Comparison of ENCODE assay signal across 33 mouse cellular contexts in the genomic region with DNA sequence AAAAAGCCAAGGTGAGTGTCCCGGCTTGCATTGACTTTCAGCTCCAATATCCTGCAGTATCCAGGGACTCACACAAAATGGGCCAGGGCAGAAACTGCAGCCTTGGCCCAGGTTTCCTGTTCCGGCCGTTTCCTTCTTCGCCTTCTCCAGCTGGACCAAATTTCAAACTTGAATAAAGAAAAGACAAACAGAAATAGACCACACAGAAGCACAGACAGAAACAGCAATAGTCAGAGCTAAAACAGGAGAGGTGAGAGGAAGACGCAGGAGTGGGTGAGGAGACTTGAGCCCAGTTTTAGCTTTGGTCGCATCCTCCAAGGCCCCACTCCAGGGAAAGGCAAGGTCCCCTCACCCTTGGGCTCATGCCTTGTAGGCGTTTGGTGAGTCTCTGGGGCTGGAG. TPM values are rescaled to one million over a fixed set of nuclear protein-coding genes. Genes with fewer than 3 reads are reported as not detected.
A peak's percentile ranks its signal among the peaks of the same experiment; 100 is the strongest.
DNase-seq lines count a peak whose midpoint lies in the region; ATAC-seq and TF ChIP-seq lines count a peak whose summit lies in the region.
"Had no signal": no experiment of that assay in that cellular context is flagged by ENCODE, and none has a peak within 500 bp of the region (broad histone marks: within the 10 kb centered on the region; RNA-seq: fewer than 3 reads in every experiment).

No protein-coding gene starts in this region.

- no peak overlapping the region for H3K9ac ChIP-seq in hindbrain, postnatal 0 days (replicated peaks; ENCODE audit: low read length)
- H3K9ac ChIP-seq in liver, embryonic 12.5 days = no peak overlapping the region
- H3K9ac ChIP-seq: forebrain, embryonic 13.5 days; heart, embryonic 12.5 days; hindbrain, embryonic 15.5 days; intestine, embryonic 15.5 days; limb, embryonic 13.5 days; liver, embryonic 13.5 days; midbrain, embryonic 12.5 days had no signal

- 66% methylated on average over 7 of the region's 7 CpGs for WGBS in cerebellum, adult 2 months
- 85% methylated on average over 7 of the region's 7 CpGs for WGBS in hindbrain, embryonic 10.5 days
- 87% methylated on average over 7 of the region's 7 CpGs for WGBS in hindbrain, postnatal 0 days
- WGBS in liver, embryonic 12.5 days (ENCODE audit: insufficient replicate concordance) = 62% methylated on average over 7 of the region's 7 CpGs
- 89% methylated on average over 7 of the region's 7 CpGs for WGBS in limb, embryonic 10.5 days

- no peaks in the 10 kb centered on the region for H3K36me3 ChIP-seq in hindbrain, embryonic 10.5 days
- H3K36me3 ChIP-seq in hindbrain, postnatal 0 days (ENCODE audit: insufficient read depth, low read length) = no peaks in the 10 kb centered on the region
- no peaks in the 10 kb centered on the region for H3K36me3 ChIP-seq in liver, embryonic 12.5 days
- H3K36me3 ChIP-seq in limb, embryonic 10.5 days = no peaks in the 10 kb centered on the region
- H3K36me3 ChIP-seq: G1E; heart, embryonic 12.5 days; hindbrain, embryonic 15.5 days; intestine, embryonic 15.5 days; limb, embryonic 13.5 days; liver, embryonic 13.5 days; midbrain, embryonic 12.5 days had no signal

- peaks cover 64% of the 10 kb centered on the region for H3K4me1 ChIP-seq in cerebellum, adult 2 months (ENCODE audit: control insufficient read depth, insufficient read depth, low read length)
- peaks cover 92% of the 10 kb centered on the region for H3K4me1 ChIP-seq in hindbrain, embryonic 10.5 days (replicated peaks)
- peaks cover 16% of the 10 kb centered on the region for H3K4me1 ChIP-seq in hindbrain, postnatal 0 days (ENCODE audit: insufficient read depth, low read length)
- peaks cover 21% of the 10 kb centered on the region for H3K4me1 ChIP-seq in liver, embryonic 12.5 days
- H3K4me1 ChIP-seq in limb, embryonic 10.5 days = peaks cover 59% of the 10 kb centered on the region
- H3K4me1 ChIP-seq: megakaryocyte, embryonic 14.5 days had no signal

- no peak for TF ChIP-seq CTCF in cerebellum, adult 2 months (IDR thresholded peaks at IDR 0.05; ENCODE audit: borderline replicate concordance, insufficient read depth, low read depth, low read length)
- no peak for TF ChIP-seq CTCF in hindbrain, postnatal 0 days (IDR thresholded peaks at IDR 0.05; ENCODE audit: low read depth)

- ATAC-seq in hindbrain, postnatal 0 days = no peak
- no peak for ATAC-seq in liver, embryonic 12.5 days
- ATAC-seq: forebrain, embryonic 13.5 days; intestine, embryonic 15.5 days; lung, postnatal 0 days had no signal

- DNase-seq in cerebellum, adult 2 months = no peak
- DNase-seq in cerebellum, adult 11-12 months = no peak
- no peak for DNase-seq in hindbrain, embryonic 10.5 days (ENCODE audit: low spot score)
- DNase-seq in hindbrain, postnatal 0 days (ENCODE audit: low spot score) = no peak
- DNase-seq in liver = no peak
- no peak for DNase-seq in limb, embryonic 10.5 days (ENCODE audit: low spot score)
- no peak for DNase-seq in embryo, embryonic 10.5 days (ENCODE audit: low spot score)
- DNase-seq: adrenal gland, adult 8-10 months; gastrocnemius, postnatal 25 days; heart, adult 11 months; heart, postnatal 14 days; kidney, adult 2 months; kidney, postnatal 10 days; liver, embryonic 13.5 days; lung, adult 18-20 months; lung, postnatal 4 days; right cerebral cortex, adult 18-20 months had no signal

- peak overlapping the region; percentile 91 for H3K27ac ChIP-seq in cerebellum, adult 2 months (ENCODE audit: insufficient read depth, low read length)
- H3K27ac ChIP-seq in hindbrain, embryonic 10.5 days = peak overlapping the region; percentile 80
- no peak overlapping the region for H3K27ac ChIP-seq in hindbrain, postnatal 0 days
- 0 out of 2 replicates have a peak overlapping the region, but pooled peaks have one; percentile 5 for H3K27ac ChIP-seq in liver, embryonic 12.5 days
- peak overlapping the region; percentile 56; the same call in 1 of the 2 replicates for H3K27ac ChIP-seq in limb, embryonic 10.5 days
- H3K27ac ChIP-seq: forebrain, embryonic 13.5 days; intestine, embryonic 15.5 days; limb, embryonic 13.5 days; liver, embryonic 13.5 days had no signal

- no peak overlapping the region for H3K4me3 ChIP-seq in cerebellum, adult 2 months (replicated peaks; ENCODE audit: insufficient read depth, low read depth, low read length)
- no peak overlapping the region; the same call in 1 of the 2 replicates for H3K4me3 ChIP-seq in hindbrain, embryonic 10.5 days
- H3K4me3 ChIP-seq in hindbrain, postnatal 0 days (ENCODE audit: low read length) = no peak overlapping the region
- no peak overlapping the region for H3K4me3 ChIP-seq in liver, embryonic 12.5 days
- H3K4me3 ChIP-seq in limb, embryonic 10.5 days = no peak overlapping the region
- H3K4me3 ChIP-seq: forebrain, embryonic 13.5 days; heart, embryonic 12.5 days; hindbrain, embryonic 15.5 days; intestine, embryonic 15.5 days; limb, embryonic 13.5 days; liver, embryonic 13.5 days; megakaryocyte, embryonic 14.5 days; midbrain, embryonic 12.5 days; myocyte had no signal

- H3K4me2 ChIP-seq in hindbrain, postnatal 0 days (ENCODE audit: low read depth, low read length) = no peak overlapping the region
- H3K4me2 ChIP-seq in liver, embryonic 12.5 days = no peak overlapping the region
- H3K4me2 ChIP-seq: forebrain, embryonic 13.5 days; heart, embryonic 12.5 days; hindbrain, embryonic 15.5 days; intestine, embryonic 15.5 days; limb, embryonic 13.5 days; liver, embryonic 13.5 days; midbrain, embryonic 12.5 days had no signal

- no peaks in the 10 kb centered on the region for H3K9me3 ChIP-seq in hindbrain, embryonic 10.5 days
- H3K9me3 ChIP-seq in hindbrain, postnatal 0 days (ENCODE audit: low read length) = no peaks in the 10 kb centered on the region
- no peaks in the 10 kb centered on the region for H3K9me3 ChIP-seq in liver, embryonic 12.5 days (replicated peaks)
- no peaks in the 10 kb centered on the region for H3K9me3 ChIP-seq in limb, embryonic 10.5 days (replicated peaks)
- H3K9me3 ChIP-seq: forebrain, embryonic 13.5 days; G1E; heart, embryonic 12.5 days; hindbrain, embryonic 15.5 days; intestine, embryonic 15.5 days; limb, embryonic 13.5 days; liver, embryonic 13.5 days; megakaryocyte, embryonic 14.5 days; midbrain, embryonic 12.5 days had no signal

- TF ChIP-seq POLR2A in cerebellum, adult 2 months (IDR thresholded peaks at IDR 0.05; ENCODE audit: borderline replicate concordance, insufficient read depth, low read length) = no peak

- no peaks in the 10 kb centered on the region for H3K27me3 ChIP-seq in cerebellum, adult 2 months (ENCODE audit: control insufficient read depth, insufficient read depth, low read length)
- H3K27me3 ChIP-seq in hindbrain, embryonic 10.5 days (ENCODE audit: insufficient read depth, poor library complexity, severe bottlenecking) = peaks cover 77% of the 10 kb centered on the region
- H3K27me3 ChIP-seq in hindbrain, postnatal 0 days (ENCODE audit: insufficient read depth, low read length) = no peaks in the 10 kb centered on the region
- H3K27me3 ChIP-seq in liver, embryonic 12.5 days (replicated peaks) = peaks cover 99% of the 10 kb centered on the region
- peaks cover 77% of the 10 kb centered on the region for H3K27me3 ChIP-seq in limb, embryonic 10.5 days (ENCODE audit: low read depth, poor library complexity, severe bottlenecking)
- H3K27me3 ChIP-seq: hindbrain, embryonic 15.5 days had no signal

RNA-seq across cellular contexts. Expression of gene Aqp6, which starts 2.0 kb away (rescaled TPM):
- polyA plus RNA-seq in cerebellum, adult 2 months (2012; rRNA removed) = 29.0 and 38.4 TPM in 2 replicates
- polyA plus RNA-seq in hindbrain, embryonic 10.5 days (2016; fragmentation: Nextera tagmentation; extraction: Ambion mirVana) = 0.35 and 0.90 TPM in 2 replicates
- 0.14 and 0.26 TPM in 2 replicates for total RNA-seq in hindbrain, postnatal 0 days (2014; rRNA removed)
- 0.33 and 0.50 TPM in 2 replicates for polyA plus RNA-seq in hindbrain, postnatal 0 days (2015; fragmentation: Nextera tagmentation; extraction: Ambion mirVana)
- not detected in 2 replicates for polyA plus RNA-seq in liver, embryonic 12.5 days (2016; fragmentation: Nextera tagmentation; extraction: Ambion mirVana)
- polyA plus RNA-seq in limb, embryonic 10.5 days (2016; fragmentation: Nextera tagmentation; extraction: Ambion mirVana) = not detected in 2 replicates
- total RNA-seq: adrenal gland, adult 8-10 months; common myeloid progenitor, adult 5-6 weeks; G1E; gastrocnemius, adult 18-20 months; gastrocnemius, postnatal 25 days; heart, postnatal 14 days had no signal
- polyA plus RNA-seq: forebrain, embryonic 13.5 days; G1E; heart, embryonic 12.5 days; intestine, embryonic 15.5 days; large intestine, adult 2 months; limb, embryonic 13.5 days; liver, embryonic 13.5 days; lung, postnatal 0 days; myocyte; spleen, adult 2 months had no signal

RNA-seq across cellular contexts. Expression of gene Aqp5, which starts 12.6 kb away (rescaled TPM):
- 0.36 and 0.56 TPM in 2 replicates for polyA plus RNA-seq in cerebellum, adult 2 months (2012; rRNA removed)
- 0.46 and 1.6 TPM in 2 replicates for polyA plus RNA-seq in hindbrain, embryonic 10.5 days (2016; fragmentation: Nextera tagmentation; extraction: Ambion mirVana)
- 3.8 and 5.5 TPM in 2 replicates for total RNA-seq in hindbrain, postnatal 0 days (2014; rRNA removed)
- polyA plus RNA-seq in hindbrain, postnatal 0 days (2015; fragmentation: Nextera tagmentation; extraction: Ambion mirVana) = 1.1 TPM in 2 replicates
- 0.41 and 1.2 TPM in 2 replicates for polyA plus RNA-seq in liver, embryonic 12.5 days (2016; fragmentation: Nextera tagmentation; extraction: Ambion mirVana)
- polyA plus RNA-seq in limb, embryonic 10.5 days (2016; fragmentation: Nextera tagmentation; extraction: Ambion mirVana) = not detected in 2 replicates
- total RNA-seq: common myeloid progenitor, adult 5-6 weeks; gastrocnemius, postnatal 25 days had no signal
- polyA plus RNA-seq: G1E had no signal

RNA-seq across cellular contexts. Expression of gene Aqp2, which starts 24.4 kb away (rescaled TPM):
- polyA plus RNA-seq in cerebellum, adult 2 months (2012; rRNA removed) = 0.23 and 0.43 TPM in 2 replicates
- not detected in 2 replicates for polyA plus RNA-seq in hindbrain, embryonic 10.5 days (2016; fragmentation: Nextera tagmentation; extraction: Ambion mirVana)
- not detected in 2 replicates for total RNA-seq in hindbrain, postnatal 0 days (2014; rRNA removed)
- polyA plus RNA-seq in hindbrain, postnatal 0 days (2015; fragmentation: Nextera tagmentation; extraction: Ambion mirVana) = 0.10 TPM in 1 of 2 replicates, not detected in the other
- polyA plus RNA-seq in liver, embryonic 12.5 days (2016; fragmentation: Nextera tagmentation; extraction: Ambion mirVana) = not detected in 2 replicates
- not detected in 2 replicates for polyA plus RNA-seq in limb, embryonic 10.5 days (2016; fragmentation: Nextera tagmentation; extraction: Ambion mirVana)
- total RNA-seq: common myeloid progenitor, adult 5-6 weeks; gastrocnemius, adult 18-20 months; gastrocnemius, postnatal 25 days; heart, postnatal 14 days; midbrain, postnatal 0 days had no signal
- polyA plus RNA-seq: forebrain, embryonic 13.5 days; G1E; heart, embryonic 12.5 days; hindbrain, embryonic 15.5 days; intestine, embryonic 15.5 days; large intestine, adult 2 months; limb, embryonic 13.5 days; liver, embryonic 13.5 days; lung, postnatal 0 days; midbrain, embryonic 12.5 days; midbrain, postnatal 0 days had no signal

RNA-seq across cellular contexts. Expression of gene Racgap1, which starts 48.2 kb away (rescaled TPM):
- polyA plus RNA-seq in cerebellum, adult 2 months (2012; rRNA removed) = 15.5 and 15.6 TPM in 2 replicates
- polyA plus RNA-seq in hindbrain, embryonic 10.5 days (2016; fragmentation: Nextera tagmentation; extraction: Ambion mirVana) = 193 and 219 TPM in 2 replicates
- total RNA-seq in hindbrain, postnatal 0 days (2014; rRNA removed) = 46.4 and 49.1 TPM in 2 replicates
- 49.7 and 52.0 TPM in 2 replicates for polyA plus RNA-seq in hindbrain, postnatal 0 days (2015; fragmentation: Nextera tagmentation; extraction: Ambion mirVana)
- 93.4 and 96.3 TPM in 2 replicates for polyA plus RNA-seq in liver, embryonic 12.5 days (2016; fragmentation: Nextera tagmentation; extraction: Ambion mirVana)
- 128 and 138 TPM in 2 replicates for polyA plus RNA-seq in limb, embryonic 10.5 days (2016; fragmentation: Nextera tagmentation; extraction: Ambion mirVana)

Comparison
In these comparisons a context has a peak if more than half of its experiments do, and no peak if none do; other contexts are left out.
1. RNA of gene Aqp6, which starts 2.0 kb away (polyA plus RNA-seq): 29.0 to 38.4 TPM in cerebellum, adult 2 months; 0.35 to 0.90 TPM in hindbrain, embryonic 10.5 days, 0.33 to 0.50 TPM in hindbrain, postnatal 0 days, not detected in liver, embryonic 12.5 days and not detected in limb, embryonic 10.5 days; every median in the first group is over 10 times any median in the second.